Mouse (Mus musculus) retina, postnatal 1 day (tissue): ENCODE data around the gene Cdc37.

Source experiments
- DNase-seq: peaks from one replicate; pipeline ENCODE4 v3.0.0-alpha.2; 2012

Cdc37 gene

GRCm38 (mm10) chr9:21093423-21093822, 56.4 kb downstream of the Cdc37 start:
- no peak for DNase-seq

GRCm38 (mm10) chr9:21091707-21092320, 58.0 kb downstream of the Cdc37 start, which contains the start of the genes Gm38431 and Raver1:
Gene Gm38431, minus strand, starts transcription at chr9:21091997.
Gene Raver1, minus strand, starts transcription at chr9:21092008.
- peak; percentile 99 for DNase-seq

DNA sequence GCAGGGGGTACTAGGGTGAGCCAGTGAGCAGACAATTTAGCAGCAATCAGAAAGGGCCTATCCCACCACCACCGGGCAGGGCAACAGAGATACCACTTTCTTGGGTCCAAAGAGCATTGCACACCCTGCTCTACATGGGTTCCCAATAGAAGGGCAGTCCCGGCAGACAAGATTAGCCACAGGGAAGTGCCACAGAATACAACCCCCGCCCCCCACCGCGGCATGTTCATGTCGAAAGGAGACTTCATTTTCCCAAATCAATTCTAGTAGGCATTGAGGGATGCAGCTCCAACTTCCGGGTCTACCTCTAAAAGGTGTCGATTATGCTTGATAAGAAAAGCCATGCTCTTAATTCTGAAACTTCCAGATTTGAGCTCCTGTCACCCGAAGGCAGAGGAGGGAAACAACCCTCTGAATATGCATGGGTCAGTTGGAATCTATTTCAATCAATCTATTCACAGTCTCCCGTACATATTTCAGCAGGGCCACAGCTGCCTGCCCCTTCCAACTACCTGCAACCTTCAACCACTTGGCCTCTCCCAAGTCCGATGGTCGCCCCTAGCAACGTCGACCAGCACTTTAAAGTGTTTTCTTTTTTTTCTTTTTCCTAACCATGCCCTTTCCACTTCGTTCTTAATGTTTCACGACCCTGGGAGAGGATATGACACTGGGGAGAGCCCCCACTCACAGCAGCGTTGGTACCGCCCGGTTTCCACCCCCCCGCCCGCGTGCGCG, 58.6 kb downstream of the Cdc37 start:
- DNase-seq = peak; percentile 15

DNA sequence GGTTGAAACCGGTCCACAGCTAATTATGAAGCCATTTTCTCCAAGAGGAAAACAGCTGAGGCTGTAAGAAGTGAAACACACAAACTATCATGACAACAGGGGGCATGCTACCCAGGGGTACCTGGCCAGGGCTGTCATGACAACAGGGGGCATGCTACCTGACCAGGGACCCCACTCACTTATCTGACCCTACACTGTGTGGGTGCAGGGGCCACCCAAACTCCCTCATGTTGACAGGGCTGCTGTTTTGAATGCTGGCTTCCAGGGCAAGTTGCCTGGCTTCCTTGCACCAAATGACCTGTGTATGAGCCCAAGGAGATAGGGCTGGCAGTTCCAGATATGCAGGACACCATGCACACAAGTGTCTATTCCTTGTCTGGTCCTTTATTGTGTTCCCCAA, 59.2 kb downstream of the Cdc37 start:
- no peak for DNase-seq

- DNase-seq = no peak
Observed at GRCm38 (mm10) chr9:21083324-21083723, 66.5 kb downstream of the Cdc37 start.
